Mouse (Mus musculus): ENCODE data around the gene Thap12.

Thap12 gene

DNA sequence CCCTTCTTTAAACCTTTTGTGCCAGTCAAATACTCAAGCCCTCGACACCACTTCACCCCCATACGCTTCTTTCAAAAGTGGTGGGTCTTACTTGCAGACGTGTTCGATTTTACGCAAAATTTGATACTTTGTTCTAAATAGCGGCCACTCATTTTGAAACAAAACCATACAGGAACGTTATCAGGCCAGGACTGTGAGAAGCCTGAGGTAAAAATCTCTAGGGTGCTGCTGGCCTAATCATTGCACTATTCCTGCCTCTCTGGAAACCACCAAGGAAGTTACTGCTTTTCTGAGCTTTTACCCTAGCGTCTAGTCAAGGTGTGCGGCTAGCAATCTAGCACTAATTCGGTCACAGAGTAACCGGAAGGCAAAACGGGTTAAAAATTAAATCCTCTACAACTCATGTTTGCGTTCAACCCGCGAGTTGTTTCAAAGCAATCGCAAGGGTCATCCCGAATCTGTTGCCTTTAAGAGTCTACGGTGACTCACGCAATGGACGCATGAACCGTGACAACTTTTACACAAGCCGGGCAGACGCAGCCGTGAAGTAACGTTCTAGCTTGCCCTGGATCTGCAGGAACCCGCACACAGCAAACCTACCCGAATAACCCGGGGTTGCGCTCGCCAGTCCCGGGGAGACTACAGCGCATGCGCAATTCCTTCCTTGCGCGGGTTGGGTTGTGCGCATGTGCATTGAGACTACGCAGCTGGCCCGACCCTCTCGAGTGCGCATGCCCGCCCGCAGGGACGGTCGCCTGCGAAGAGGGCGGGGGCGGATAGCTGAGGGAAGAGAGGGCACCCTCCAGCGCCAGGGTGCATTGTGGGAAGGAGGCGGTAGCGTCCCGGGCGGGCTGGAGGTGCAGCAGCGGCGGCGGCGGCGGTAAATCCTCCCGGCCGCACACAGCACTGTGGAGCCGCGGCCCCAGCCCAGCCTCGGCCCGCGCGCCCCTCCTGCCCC is at the start of gene Thap12:
TSS of gene Thap12 (plus strand) at position 821 of the 958 bp plus-strand sequence.
- DNase-seq = peak; percentile 99

DNA sequence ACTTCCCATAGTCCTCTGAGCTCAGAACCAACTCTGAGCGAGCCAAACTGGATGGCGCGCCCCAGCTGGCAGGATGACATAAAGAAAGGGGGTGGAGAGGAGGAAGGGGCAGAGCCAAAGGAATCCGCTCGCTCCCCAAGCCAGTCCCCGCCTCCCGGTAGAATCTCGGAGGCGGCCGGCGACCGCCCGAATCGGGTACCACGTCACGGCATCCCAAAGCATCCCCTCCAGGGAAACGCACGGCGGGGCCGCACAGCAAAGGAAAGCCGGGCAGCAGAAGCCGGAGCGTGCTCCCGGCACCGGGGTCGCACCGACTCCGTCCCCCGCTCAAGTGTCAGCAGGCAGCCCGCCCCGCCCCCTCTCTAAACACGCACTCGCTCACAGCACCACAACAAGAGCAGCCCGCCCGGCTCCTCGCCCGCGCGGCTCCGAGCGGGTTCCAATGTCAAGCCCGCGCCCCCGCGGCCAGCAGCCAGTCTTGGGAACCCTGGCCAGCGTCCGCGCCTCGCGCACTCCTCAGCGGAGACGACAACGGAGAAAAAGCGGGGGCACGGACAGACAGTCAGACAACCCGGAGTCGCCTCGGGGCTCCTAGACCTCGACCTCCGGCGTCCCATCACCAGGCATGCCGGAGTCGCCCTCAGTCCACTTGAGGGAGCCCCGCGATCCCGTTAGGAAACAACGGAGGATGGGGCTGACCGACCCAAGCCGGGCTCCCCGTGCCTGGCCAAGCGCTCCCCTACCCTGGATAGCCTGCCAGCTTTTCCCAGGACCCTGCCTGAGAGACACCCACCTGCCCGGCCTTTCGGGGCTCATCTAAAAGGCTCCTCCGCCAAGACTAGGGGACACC is 47.0 kb upstream of the Thap12 start:
- DNase-seq = peak; percentile 78

DNA sequence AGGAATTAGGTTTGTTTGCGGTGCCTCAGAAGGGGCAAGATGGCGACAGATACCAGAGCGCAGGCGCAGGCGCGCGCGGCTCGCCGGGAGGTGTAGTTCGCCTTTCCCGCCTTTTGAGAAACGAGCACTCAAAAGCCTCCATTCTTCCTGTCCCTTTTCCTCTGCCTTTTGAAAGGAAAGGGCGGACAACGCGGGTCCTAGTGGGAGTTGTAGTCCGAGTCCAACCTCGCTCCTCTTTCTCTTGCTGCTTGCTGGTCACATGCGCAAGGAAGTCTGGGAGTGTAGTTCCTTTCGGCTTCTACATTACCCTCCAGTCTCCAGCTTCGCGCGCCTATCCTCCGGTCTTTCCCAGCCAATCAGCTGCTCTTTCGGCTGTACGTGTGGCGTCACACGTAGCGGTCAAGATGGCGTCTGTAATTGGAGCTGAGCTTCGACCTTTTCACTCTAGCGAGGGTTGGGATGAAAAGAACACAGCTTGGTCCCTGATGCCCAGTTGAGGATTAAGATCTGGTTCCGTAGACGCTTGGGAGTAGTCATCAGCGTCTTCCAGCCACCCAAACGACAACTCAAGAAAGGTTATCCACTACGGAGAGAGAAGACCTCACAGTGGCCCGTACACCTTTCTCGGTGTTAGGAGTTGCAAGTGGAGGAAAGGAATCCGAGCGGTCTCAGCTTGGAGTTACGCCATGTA is 46.2 kb upstream of the Thap12 start, which contains the start of gene Emsy:
TSS of gene Emsy (minus strand) at position 253 of the 691 bp plus-strand sequence.
- peak; percentile 98 for DNase-seq

DNA sequence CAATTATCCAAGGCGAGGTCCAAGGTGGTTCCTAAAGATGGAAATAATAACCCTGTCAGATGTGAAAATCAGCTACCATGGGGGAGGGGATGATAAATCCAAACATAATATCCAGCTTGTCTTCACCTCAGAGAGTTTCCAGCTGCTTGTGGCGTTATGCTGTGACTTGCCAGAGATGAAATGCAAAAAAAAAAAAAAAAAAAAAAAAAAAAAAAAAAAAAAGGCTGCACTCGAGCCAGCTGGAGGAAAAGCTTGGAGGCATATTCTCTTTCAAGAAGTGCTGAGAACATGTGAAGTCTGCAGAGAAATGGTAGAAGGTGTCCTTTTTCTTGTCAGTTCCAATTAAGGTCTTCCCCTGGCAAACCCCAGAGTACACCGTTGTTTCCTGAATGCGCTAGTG is 37.7 kb upstream of the Thap12 start:
- no peak for DNase-seq

DNA sequence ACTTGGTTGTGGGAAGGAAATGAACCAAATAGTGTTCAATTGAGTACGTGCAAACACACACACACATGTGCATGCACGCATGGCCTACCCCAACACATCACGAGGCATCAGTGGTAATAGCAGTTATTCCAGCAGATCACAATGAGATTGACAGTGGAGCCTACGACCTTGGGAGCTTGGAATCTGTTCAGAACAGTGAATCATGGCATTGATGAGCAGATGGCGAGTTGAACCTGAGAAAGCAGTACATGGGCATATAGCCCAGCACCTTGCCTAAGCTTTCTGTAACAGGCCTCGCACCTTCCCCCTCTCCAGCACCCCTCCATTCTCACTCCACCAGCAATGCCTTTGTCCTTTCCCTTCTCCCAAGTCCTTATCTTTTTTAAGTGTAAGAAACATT is 37.2 kb upstream of the Thap12 start:
- no peak for DNase-seq

DNA sequence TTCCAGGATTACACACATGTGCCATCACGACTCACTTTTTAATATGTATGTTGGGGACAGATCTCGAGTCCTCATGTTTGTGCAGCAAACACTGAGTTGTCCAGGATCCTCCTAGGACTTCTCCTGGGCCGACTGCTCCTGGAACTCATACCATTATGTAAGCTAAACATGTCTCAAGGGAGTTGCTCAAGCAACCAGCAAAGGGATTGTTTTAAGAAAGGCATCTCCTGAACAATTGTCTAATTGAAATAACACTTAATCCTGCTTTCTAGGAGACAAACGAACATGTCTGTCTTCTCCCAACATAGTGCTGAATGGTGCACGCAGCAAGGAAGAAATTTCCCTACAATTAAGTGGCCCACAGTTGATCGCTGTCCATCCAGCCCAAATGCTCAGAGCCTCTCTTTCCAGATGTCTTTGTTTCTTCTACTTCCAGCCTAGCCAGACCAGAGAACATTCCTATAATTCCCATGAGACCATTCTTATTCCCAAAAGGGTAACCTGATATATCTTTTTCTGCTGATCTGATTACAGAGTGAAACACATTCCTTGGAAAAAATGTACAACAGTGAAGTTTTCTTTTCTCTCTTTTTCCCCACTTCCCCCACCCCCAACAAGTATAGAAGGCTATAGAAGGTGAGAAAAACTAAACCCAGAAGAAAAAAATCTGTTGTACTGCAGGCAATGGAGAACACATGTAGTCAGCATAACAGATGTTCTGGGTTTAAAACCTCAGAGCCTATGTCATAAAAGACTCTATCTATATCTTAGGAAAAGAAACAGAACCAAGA is 34.8 kb upstream of the Thap12 start:
- DNase-seq = no peak

DNA sequence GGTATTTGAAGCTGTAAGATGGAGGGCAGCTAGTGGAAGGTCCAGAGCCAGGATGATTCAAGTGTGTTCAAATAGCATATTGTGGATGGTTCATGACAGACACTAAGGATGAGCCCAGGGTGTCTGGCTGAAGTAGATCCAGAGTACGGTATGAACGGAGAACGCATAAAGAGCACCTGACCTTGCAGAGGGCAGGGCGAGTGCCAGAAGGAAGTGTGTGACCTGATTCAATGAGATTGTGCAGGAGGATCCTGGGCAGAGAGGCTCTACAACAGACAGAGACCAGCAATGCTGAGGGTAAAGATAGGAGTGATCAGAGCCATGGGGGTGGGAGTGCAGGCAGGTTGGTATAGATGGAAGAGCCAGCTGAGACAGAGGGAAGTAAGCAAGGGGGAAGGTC is 32.1 kb upstream of the Thap12 start:
- DNase-seq = no peak

DNA sequence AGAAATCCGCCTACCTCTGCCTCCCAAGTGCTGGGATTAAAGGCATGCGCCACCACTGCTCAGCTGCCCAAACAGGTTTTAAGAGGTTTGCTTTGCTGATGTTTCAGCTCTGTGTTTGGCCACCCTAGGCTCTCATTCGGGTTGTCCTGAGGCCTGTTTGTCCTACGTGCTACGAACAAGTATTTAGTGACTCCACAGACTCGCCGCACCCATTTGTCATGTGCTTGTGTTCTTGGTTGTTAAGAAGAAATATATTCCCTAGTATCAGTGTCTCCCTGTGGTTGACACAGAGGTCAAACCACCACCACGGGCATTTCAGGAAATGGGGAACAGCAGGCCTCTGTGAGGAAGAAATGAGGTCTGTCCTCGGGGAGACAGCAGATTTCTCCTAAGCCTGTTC is 31.5 kb upstream of the Thap12 start:
- DNase-seq = no peak

DNA sequence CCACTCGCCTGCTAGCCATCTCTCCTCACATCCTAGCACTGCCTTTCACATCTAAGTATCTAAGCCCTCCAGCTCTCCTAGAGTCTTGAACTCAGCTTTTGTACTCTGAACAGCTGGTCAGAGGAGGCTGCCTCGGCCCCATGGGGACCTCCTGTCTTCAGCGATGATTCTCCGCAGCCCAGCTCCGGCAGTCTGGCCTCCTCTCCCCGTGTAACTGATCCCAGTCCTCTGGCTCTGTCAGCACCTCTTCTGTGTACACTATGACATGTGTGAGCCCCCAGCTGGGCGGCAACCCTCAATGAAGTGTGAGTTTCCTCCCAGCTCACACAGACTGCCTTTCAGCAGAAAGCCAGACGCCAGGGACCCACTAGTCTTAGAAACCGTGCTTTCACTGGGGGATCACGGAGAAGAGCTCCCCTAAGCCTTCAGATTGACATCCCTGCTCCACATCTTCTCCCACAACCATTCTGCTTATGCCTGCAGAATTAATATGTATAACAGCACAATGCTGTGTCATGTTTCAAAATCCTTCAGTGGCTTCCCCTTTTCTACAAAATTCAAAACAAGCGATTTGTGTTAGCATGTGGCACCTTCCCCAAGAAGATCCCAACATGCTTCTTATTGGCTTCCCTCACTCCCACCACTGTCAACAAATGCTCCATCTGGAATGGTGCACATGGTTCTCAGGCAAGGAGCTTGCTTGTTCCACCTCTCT is 30.5 kb upstream of the Thap12 start:
- no peak for DNase-seq

DNA sequence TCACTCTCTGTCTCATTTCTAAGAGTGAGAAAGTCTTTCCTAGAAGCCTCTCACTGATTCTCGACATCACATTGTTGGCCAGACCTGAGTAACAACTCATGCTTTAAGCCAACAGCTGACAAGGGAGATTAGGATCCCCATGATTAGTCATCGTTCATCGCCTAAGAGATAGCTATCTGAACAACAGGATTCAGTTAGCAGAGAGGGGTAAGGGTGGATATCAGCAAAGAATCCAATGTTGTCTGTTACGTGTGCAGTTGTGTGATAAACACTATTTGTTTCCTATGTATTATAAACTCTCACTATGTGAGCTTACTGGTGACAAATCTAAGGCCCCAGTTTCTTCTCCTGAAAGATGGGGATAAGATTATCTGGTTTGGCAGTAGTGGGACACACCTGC is 28.6 kb upstream of the Thap12 start:
- no peak for DNase-seq

DNA sequence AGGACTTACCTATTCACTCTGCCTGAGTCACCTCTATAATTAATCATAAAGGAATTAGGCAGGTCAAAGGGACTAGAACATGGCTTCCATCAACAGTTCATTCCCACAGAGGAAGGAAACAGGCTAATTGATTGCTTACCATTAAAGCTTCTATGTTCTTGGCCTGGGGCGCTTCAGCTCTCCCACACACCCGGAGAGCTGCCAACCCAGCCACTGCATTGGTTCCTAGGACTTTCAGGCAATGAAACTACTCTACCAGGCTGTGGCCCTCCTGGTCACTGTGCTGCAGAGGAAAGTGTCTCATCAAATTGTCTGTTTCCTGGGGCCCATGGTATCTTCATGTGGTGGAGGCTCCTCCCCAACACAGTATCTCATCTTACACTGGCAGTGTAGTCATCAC is 25.4 kb upstream of the Thap12 start:
- no peak for DNase-seq

DNA sequence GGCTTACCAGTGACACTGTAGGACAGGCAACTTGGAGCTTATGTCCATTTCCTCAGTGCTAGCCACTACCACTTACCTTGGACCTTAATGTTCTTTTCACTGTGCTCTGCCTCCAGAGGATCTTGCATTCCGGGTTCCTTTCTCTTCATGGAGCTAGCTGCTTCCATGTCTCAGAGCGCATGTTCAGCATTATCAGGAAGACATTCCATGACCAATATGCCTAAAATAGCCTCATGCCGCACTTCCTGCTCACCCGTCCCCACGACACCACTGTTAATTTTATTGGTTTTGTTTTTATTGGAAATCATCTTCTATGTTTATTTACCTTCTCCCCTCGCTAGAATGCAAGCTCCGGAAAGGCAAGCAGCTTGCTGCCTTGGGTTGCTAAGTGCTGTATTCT is 24.5 kb upstream of the Thap12 start:
- DNase-seq = no peak

DNA sequence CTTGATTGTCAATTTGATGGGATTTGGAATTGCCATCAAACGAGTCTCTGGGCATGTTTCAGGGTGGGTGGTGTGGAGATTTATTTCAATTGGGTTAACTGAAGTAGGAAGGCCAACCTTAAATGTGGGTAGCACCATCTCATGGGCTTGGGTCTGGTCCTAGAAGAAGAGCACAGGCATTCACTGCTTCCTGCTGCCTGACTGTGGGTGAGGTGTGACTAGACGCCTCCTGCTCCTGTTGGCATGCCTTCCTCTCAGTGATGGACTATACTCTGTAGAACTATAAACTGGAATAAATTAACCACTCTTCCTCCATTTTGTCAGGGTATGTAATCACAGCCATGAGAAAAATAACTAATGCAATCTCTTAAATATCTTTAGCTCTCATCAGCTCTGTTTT is 22.2 kb upstream of the Thap12 start:
- DNase-seq = no peak

DNA sequence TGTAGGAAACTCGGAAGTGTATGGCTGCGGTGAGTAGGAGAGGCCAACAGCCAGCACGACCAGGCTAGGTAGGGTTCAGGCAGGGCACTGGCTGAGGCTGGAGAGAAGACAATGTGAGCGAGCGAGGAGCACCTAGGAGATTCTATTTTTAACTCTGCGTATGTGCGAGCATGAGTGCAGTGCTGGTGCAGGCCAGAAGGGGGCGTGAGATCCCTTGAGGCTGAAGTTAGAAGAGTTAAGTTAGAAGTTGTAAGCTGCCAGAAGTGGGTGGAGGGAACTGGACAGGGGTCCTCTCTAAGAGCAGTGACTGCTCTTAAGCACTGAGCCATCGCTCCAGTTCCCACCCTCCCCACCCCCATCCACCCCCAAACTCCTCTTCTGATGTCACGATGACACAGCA is 20.1 kb upstream of the Thap12 start:
- DNase-seq = no peak

DNA sequence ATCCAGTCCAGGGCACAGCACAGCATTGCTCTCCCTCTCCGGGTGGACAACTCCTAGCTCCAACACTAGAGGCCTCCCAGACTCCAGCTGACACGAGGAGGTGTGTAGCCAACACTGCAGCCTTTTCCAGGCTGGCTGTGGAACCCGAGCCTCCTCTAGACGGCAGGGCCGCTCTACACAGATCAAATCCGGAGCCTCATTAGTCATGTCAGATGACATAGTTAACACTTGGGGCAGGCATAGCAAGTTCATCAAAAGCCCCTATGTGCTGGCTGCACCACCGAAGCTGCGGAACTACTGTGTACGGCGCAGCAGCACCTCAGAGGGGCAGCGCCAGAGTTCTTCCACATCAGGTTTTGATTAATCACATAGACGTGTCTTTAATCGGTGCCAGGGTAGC is 17.0 kb upstream of the Thap12 start:
- DNase-seq = no peak

DNA sequence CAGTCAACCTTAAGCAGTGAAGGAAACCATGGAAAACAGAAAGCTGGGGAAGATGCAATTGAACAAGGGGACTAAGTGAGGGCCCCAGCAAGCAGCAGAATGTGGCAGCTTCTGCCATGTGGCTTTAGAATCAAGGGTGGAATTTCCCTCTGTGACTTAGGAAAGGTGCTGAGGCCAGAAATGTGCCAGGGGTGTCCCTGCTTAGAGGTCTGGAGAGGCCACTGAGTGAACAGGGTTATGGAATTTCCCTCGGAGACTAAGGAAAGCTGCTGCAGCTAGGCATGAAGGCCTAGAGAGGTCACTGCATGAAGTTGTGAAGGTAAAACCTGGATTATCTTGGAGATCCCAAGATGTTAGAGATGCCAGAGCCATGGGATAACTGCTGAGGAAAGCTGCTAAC is 12.8 kb upstream of the Thap12 start:
- no peak for DNase-seq

DNA sequence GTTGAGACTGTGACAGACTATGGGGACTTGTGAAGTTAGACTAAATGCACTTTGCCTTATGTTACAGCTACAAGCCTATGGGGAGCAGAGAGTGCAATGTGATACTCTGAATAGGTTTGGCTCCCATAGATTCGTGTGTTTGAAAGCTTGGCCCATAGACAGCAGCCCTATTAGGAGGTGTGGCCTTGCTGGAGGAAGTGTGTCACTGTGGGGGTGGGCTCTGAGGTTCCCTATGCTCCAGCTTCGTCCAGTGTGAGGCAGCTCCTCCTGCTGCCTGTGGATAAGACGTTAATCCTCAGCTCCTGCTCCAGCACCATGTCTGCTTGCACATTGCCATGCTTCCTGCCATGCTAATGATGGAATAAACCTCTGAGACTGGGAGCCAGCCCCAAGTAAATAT is 12.1 kb upstream of the Thap12 start:
- no peak for DNase-seq

DNA sequence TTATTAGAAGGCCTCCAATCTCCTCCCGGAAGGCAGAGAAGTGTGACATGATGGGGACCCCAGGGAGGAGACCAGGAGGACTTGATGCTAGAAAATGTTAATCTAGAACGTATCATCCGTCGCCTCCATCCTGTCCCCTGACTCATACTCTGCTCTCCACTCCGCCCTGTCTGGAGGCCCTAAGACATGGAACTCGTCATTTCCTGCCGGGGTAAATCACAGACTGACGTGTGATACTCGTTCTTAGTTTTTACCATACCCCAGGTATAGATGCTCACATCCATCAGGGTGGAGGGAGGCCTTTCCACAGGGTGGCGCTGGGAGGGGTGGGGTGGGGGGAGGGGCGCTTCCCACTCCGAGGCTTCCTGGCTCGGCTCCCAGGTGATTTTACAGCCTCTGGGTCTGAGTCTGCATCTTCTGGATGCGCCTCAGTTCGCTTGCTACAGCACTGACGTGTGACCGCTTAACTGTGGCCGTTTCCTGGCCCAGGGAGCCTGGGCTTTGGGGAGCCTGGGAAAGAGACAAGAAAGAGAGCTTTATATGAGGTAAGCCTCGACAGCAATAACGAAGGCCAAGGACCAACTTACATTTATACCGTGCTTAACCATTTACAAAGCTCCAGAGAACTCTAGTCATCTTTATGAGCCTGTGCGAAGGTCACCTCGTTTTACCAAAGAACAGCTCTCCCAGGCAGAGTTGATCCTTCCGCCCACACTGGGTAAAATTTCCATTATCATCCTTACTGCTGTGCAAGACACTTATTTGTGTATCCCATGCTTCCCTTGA is 9.9 kb upstream of the Thap12 start:
- DNase-seq = no peak

DNA sequence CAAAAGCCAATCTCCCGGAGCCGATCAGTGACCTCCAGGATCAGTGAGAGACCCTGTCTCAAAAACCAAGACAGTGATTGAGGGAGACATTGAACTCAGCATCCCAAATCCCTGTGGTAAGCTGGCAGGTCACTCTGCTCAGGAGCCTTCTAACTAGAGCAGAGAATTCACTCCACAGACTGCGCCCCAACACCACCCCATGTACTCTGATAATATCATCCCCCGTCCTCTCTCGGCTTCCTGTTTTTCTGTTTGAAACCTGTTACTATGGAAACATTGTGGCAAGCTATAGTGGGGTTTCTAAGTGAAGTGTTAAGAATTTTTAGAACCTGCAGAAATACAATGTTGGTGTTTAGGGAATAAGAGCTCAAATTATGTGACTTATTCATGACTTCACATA is 8.9 kb upstream of the Thap12 start:
- no peak for DNase-seq

DNA sequence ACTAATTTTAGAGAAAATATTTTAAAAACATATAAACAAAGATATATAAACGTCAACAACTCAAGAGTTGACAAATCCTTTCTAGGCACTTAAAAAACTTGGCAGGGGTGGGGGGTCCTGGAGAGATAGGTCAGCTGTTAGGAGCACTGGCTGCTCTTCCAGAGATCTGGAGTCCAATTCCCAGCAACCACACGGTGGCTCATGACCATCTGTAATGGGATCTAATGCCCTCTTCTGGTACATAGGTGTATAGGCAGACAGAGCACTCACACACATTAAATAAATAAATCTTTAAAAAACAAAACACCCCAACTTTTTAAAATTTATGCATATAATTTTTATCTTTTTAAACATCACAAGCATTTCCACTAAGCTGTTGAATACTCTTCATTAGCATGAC is 5.4 kb upstream of the Thap12 start:
- DNase-seq = no peak

DNA sequence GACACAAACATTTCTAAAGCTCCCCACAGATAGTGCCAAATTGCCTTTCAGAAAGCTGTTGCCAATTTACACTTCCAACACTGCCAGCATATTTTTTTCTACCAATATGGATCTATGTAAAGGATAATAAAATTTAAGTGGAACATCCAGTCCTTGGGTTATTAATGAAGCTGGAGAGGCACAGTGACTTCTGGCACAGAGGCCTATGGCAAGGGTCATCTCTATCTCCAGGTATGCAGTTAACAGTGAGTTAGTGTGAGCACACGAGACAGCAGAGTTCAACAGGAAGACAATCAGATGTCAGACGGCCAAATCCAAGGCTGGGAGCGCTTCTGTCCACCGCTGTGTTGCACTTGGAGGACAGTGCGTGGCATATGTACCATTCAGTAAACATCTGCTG is 4.9 kb upstream of the Thap12 start:
- DNase-seq = no peak

Data from cerebellum, adult 9-10 months (tissue).